Comparison of ENCODE assay signal across 8 mouse cellular contexts in the genomic region with DNA sequence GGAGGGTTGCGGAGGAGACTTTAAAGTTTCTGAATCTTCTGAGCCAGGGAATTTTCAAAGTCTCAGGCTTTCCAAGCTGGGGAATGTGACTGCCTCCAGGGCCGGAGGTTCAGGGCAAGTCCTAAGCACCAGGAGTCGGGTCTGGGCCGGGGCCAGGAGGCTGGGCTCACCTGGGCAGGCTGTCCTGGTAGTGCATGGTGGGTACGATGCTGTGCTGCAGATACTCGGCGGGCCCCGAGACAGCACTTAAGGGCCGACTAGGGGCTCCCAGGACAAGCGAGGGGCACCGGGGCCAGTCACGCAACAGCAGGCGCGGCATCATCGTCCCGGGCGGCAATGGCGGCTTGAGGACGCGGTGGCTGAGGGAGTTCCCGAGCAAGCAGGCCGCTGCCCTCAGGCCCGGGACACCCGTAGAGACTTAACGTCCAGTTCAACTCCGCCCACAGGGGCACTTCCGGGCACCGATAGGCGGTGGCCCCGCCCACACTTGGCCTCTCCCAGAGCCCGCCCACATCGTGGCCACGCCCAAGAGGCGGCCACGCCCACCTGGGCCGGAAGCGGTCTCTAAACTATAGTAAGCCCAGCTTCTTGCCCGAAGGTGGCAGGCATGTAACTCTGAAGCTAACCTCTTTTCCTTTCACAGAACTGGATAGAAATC. TPM values are rescaled to one million over a fixed set of nuclear protein-coding genes. Genes with fewer than 3 reads are reported as not detected.
DNase-seq lines count a peak whose midpoint lies in the region; ATAC-seq lines count a peak whose summit lies in the region.

A gene (minus strand): TSS at position 466 of the 658 bp plus-strand sequence.

- peak within 1 kb of the TSS; percentile 58; the same call in 1 of the 2 replicates for H3K27ac ChIP-seq in hindbrain, embryonic 16.5 days (ENCODE audit: low read depth, low read length)
- peak within 1 kb of the TSS; percentile 22; the same call in 1 of the 2 replicates for H3K27ac ChIP-seq in macrophage

- H3K36me3 ChIP-seq in hindbrain, embryonic 16.5 days (ENCODE audit: control insufficient read depth, insufficient read depth, low read length), result no peaks in the 10 kb centered on the region
- H3K36me3 ChIP-seq in macrophage (ENCODE audit: inconsistent target), result no peaks in the 10 kb centered on the region

- H3K4me3 ChIP-seq in hindbrain, embryonic 16.5 days (ENCODE audit: low read length), result peak within 1 kb of the TSS; percentile 69
- H3K4me3 ChIP-seq in macrophage (ENCODE audit: inconsistent target), result peak within 1 kb of the TSS; percentile 79

- H3K79me2 ChIP-seq in macrophage (ENCODE audit: inconsistent target), result peaks cover 6% of the 10 kb centered on the region; the same call in 1 of the 2 replicates

- DNase-seq in R1 (ENCODE audit: low read depth, low spot score), result peak; percentile 89
- DNase-seq in cerebellum, postnatal 36 days, result peak; percentile 76 to 82
- DNase-seq in gastrocnemius, adult 18-20 months (ENCODE audit: low spot score), result peak; percentile 96
- DNase-seq in left cerebral cortex, adult 18-20 months (ENCODE audit: low spot score in 2 of 2), result peak; percentile 56 to 60
- peak; percentile 76 for DNase-seq in right cerebral cortex, adult 18-20 months
- DNase-seq in urinary bladder, postnatal 10 days (ENCODE audit: low spot score), result peak; percentile 79

- ATAC-seq in hindbrain, embryonic 16.5 days, result peak; percentile 91

- H3K27me3 ChIP-seq in hindbrain, embryonic 16.5 days (replicated peaks; ENCODE audit: control insufficient read depth, insufficient read depth, low read length), result no peaks in the 10 kb centered on the region

- peak within 1 kb of the TSS; percentile 79 for H3K9ac ChIP-seq in hindbrain, embryonic 16.5 days (ENCODE audit: low read depth, low read length)

- peak within 1 kb of the TSS; percentile 72 for H3K4me2 ChIP-seq in hindbrain, embryonic 16.5 days (ENCODE audit: low read length)

- no peaks in the 10 kb centered on the region for H3K9me3 ChIP-seq in hindbrain, embryonic 16.5 days (ENCODE audit: control insufficient read depth, low read length)

- peaks cover 7% of the 10 kb centered on the region; the same call in 1 of the 2 replicates for H3K4me1 ChIP-seq in hindbrain, embryonic 16.5 days (ENCODE audit: control insufficient read depth, insufficient read depth, low read depth, low read length)

- under 1% methylated on average over 35 of the region's 38 CpGs for WGBS in hindbrain, embryonic 16.5 days
- 1% methylated on average over 38 of the region's 38 CpGs for WGBS in macrophage (ENCODE audit: missing documents)

RNA-seq across cellular contexts. Expression of the gene that starts here (rescaled TPM):
- total RNA-seq in gastrocnemius, adult 18-20 months (2021), result 10 to 100 TPM; 64.3 to 67.2 TPM
- polyA plus RNA-seq in hindbrain, embryonic 16.5 days (2015; fragmentation: Nextera tagmentation; extraction: Ambion mirVana), result 16.3 and 19.1 TPM in 2 replicates
- total RNA-seq in left cerebral cortex, adult 18-20 months (2021), result 1 to 10 TPM; 4.8 to 5.3 TPM
- total RNA-seq in macrophage (2018; cell fraction: chromatin; rRNA removed), result 10 to 100 TPM in 1 of 26 experiments, 1 to 10 TPM in 25; 1.1 to 11.2 (median 3.9) TPM
- 10 to 100 TPM in 20 of 26 experiments, 1 to 10 TPM in 6; 7.3 to 17.4 (median 12.2) TPM for total RNA-seq in macrophage (2018; cell fraction: cytosol; rRNA removed)
- 10 to 100 TPM in 5 of 26 experiments, 1 to 10 TPM in 21; 3.1 to 12.6 (median 6.4) TPM for total RNA-seq in macrophage (2018; cell fraction: nucleus; rRNA removed)
- polyA plus RNA-seq in macrophage (2018), result 12.6 to 16.7 TPM (median 14.2 TPM) in 3 replicates

Comparison
In these comparisons a context has a peak if more than half of its experiments do, and no peak if none do; other contexts are left out.
1. Peak in every context shown above with its lines: DNase-seq, ATAC-seq, H3K4me3 ChIP-seq and H3K27ac ChIP-seq.
2. RNA of the gene that starts here (total RNA-seq): 64.3 to 67.2 TPM in gastrocnemius, adult 18-20 months; 4.8 to 5.3 TPM in left cerebral cortex, adult 18-20 months; every median in the first group is over 10 times any median in the second.